Mouse (Mus musculus): ENCODE measurements around the gene Vtcn1. TPM values are rescaled to one million over a fixed set of nuclear protein-coding genes. Genes with fewer than 3 reads are reported as not detected.

Gene Vtcn1
- polyA plus RNA-seq, 1 experiment from 2014 or later, result not detected

DNA sequence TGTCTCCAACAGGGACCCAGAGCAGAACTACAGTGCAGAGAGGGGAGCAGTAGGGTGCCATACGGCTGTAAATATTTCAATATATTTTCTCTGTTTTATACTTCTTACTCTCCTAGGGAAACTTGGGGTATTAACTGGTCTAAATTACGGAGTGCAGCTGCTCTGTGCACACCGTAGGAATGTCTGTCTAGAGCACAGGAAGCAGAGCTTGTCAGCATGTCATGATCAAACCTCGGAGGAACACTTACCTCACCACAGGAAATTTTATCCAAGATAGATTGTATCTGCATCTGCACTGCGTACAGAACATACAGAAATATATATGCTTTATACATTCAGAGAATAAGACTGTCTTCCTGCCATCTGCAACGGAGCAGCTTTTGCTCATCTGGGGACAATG lies 83.3 kb downstream of the Vtcn1 start:
- WGBS, result 75% methylated on average over 6 of the region's 6 CpGs
- no peaks in the 10 kb centered on the region for H3K4me1 ChIP-seq
- no peak overlapping the region for H3K9ac ChIP-seq (replicated peaks)
- no peaks in the 10 kb centered on the region for H3K27me3 ChIP-seq
- H3K4me2 ChIP-seq (replicated peaks), result no peak overlapping the region
- no peak overlapping the region for H3K27ac ChIP-seq (replicated peaks)
- no peaks in the 10 kb centered on the region for H3K36me3 ChIP-seq
- no peak overlapping the region for H3K4me3 ChIP-seq
- H3K9me3 ChIP-seq, result no peaks in the 10 kb centered on the region
- no peak for ATAC-seq (replicated peaks)

DNA sequence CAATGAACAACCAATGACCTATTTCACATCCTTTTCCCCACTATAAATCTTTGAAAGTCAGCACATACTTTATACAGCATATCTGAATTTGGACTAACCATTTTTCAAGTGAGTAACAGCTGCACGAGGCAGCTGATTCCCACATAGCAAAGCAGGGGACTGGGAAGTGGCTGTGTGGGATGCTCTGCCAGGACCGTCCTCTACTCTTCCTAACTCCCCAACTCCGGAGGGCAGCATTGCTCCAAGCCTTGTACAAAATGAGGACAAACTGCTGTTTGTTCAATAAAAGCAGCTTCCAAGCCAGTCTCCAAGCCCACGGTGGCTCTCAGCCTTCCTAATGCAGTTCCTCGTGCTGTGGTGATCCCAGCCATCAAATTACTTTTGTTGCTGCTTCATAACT lies 85.4 kb downstream of the Vtcn1 start:
- no peaks in the 10 kb centered on the region for H3K4me1 ChIP-seq
- WGBS, result 66% methylated on average over 5 of the region's 5 CpGs
- no peaks in the 10 kb centered on the region for H3K27me3 ChIP-seq
- no peak overlapping the region for H3K4me2 ChIP-seq (replicated peaks)
- H3K9me3 ChIP-seq, result no peaks in the 10 kb centered on the region
- no peak overlapping the region for H3K4me3 ChIP-seq
- ATAC-seq (replicated peaks), result no peak
- no peaks in the 10 kb centered on the region for H3K36me3 ChIP-seq
- no peak overlapping the region for H3K27ac ChIP-seq (replicated peaks)
- H3K9ac ChIP-seq (replicated peaks), result no peak overlapping the region

DNA sequence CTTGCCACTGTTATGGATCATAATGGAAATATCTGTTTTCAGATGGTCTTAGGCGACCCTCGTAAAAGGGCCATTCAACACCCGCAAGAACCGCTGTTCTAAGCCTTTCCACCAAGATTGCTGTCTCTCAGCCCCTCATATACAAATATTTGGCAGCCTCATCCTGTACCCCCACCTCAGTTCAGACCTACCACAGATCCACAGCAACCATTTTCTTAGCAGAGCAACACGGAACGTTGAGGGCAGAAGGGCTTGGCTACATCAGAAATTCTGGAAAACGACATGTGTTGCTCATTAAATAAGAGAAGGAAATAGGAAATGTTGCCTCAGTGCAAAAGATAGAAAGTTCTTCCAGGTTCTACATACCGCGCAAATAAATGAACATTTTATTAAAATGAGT lies 85.8 kb downstream of the Vtcn1 start:
- no peak overlapping the region for H3K9ac ChIP-seq (replicated peaks)

DNA sequence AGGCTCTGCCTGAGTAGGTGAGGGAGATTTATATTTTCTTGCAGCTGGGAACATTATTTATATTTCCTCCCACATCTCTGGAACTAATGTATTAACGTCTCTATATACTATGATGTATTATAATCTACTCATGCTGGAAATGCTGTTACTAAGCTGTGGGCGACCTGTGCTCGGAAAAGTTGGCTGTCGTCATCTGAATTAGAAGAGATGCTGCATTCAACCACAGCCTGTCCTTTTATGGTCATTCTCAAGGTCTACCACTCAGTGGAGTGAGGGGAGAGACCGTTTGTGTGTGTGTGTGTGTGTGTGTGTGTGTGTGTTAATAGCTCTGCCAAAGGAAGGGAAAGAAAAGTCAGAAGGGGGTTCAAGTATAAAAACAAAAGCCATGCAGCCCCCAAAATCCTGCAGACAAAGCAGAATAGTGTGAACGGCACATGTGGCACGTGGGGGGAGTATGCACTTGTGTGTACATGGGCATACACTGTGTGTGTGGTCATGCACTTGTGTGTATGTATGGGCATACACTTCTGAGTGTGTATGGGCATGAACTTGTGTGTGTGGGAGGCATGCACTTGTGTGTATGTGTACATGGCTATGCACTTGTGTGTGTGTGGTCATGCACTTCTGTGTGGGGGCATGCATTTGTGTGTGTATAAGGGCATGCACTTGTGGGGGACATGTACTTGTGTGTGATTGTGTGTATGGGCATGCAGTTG lies 86.4 kb downstream of the Vtcn1 start:
- H3K27me3 ChIP-seq, result no peaks in the 10 kb centered on the region
- H3K4me1 ChIP-seq, result no peaks in the 10 kb centered on the region
- H3K27ac ChIP-seq (replicated peaks), result no peak overlapping the region
- H3K9me3 ChIP-seq, result no peaks in the 10 kb centered on the region
- no peaks in the 10 kb centered on the region for H3K36me3 ChIP-seq
- no peak overlapping the region for H3K9ac ChIP-seq (replicated peaks)
- ATAC-seq (replicated peaks), result no peak
- 72% methylated on average over 7 of the region's 7 CpGs for WGBS
- no peak overlapping the region for H3K4me2 ChIP-seq (replicated peaks)
- H3K4me3 ChIP-seq, result no peak overlapping the region

More for the DNA sequence above, 85.8 kb downstream of the Vtcn1 start:
- 80% methylated on average over 9 of the region's 9 CpGs for WGBS
- H3K9me3 ChIP-seq, result no peaks in the 10 kb centered on the region
- ATAC-seq (replicated peaks), result no peak
- H3K27ac ChIP-seq (replicated peaks), result no peak overlapping the region
- no peak overlapping the region for H3K4me2 ChIP-seq (replicated peaks)
- no peak overlapping the region for H3K4me3 ChIP-seq
- H3K27me3 ChIP-seq, result no peaks in the 10 kb centered on the region
- no peaks in the 10 kb centered on the region for H3K4me1 ChIP-seq
- no peaks in the 10 kb centered on the region for H3K36me3 ChIP-seq

DNA sequence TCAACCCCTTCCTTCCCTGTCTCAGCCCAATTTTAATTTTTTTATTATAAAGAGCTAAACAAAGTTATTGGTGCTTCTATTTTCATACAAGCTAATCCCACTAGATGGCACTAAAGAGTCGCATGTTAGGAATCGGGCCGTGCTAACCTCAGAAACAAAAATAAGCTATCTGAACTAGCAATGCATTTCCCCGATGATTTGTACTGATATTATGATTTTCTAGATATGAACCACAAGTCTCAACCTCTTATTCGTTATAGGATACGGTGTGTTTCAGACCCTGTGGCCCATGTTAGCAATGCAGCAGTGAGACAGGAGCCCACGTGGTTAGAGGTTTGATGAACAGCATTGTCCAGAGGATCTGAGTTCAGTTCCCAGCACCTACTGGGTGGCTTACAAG lies 91.6 kb downstream of the Vtcn1 start:
- H3K27me3 ChIP-seq, result no peaks in the 10 kb centered on the region
- H3K9ac ChIP-seq (replicated peaks), result no peak overlapping the region
- no peak overlapping the region for H3K27ac ChIP-seq (replicated peaks)
- ATAC-seq (replicated peaks), result no peak
- peaks cover 6% of the 10 kb centered on the region for H3K4me1 ChIP-seq
- H3K4me3 ChIP-seq, result no peak overlapping the region
- no peak overlapping the region for H3K4me2 ChIP-seq (replicated peaks)
- 18% methylated on average over 7 of the region's 7 CpGs for whole genome bisulfite sequencing
- no peaks in the 10 kb centered on the region for H3K9me3 ChIP-seq
- no peaks in the 10 kb centered on the region for H3K36me3 ChIP-seq

DNA sequence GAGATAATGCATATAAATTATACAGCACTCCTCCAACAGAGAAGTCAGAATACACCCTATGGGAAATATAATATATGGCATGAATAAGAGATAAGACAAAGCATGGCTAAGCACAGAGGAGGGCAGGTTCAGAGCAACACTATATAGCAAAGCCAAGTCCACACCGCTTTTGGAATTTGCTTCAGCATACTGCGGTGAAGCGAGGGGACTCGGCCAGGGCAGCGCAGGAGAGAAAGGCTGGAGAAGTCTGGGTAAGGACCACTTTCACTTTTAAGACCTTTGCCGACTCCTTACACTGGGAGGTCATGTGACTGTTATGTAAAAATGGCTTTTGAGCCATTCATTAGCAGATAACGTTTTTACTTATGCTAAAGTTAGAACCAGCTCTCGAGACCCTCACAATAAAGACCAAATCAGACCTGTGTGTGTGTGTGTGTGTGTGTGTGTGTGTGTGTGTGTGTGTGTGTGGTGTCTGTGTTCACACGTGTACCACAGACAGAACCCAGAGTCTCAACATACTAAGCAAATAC lies 95.4 kb downstream of the Vtcn1 start:
- Histone ChIP-seq H3K27me3 (no peaks in the 10 kb centered on the region), H3K4me2 (replicated peaks) (no peak overlapping the region), H3K27ac (replicated peaks) (no peak overlapping the region), H3K36me3 (no peaks in the 10 kb centered on the region), H3K9me3 (no peaks in the 10 kb centered on the region), H3K4me3 (no peak overlapping the region), H3K4me1 (peaks cover 35% of the 10 kb centered on the region), H3K9ac (replicated peaks) (no peak overlapping the region)
- no peak for ATAC-seq (replicated peaks)
- 86% methylated on average over 9 of the region's 9 CpGs for WGBS

DNA sequence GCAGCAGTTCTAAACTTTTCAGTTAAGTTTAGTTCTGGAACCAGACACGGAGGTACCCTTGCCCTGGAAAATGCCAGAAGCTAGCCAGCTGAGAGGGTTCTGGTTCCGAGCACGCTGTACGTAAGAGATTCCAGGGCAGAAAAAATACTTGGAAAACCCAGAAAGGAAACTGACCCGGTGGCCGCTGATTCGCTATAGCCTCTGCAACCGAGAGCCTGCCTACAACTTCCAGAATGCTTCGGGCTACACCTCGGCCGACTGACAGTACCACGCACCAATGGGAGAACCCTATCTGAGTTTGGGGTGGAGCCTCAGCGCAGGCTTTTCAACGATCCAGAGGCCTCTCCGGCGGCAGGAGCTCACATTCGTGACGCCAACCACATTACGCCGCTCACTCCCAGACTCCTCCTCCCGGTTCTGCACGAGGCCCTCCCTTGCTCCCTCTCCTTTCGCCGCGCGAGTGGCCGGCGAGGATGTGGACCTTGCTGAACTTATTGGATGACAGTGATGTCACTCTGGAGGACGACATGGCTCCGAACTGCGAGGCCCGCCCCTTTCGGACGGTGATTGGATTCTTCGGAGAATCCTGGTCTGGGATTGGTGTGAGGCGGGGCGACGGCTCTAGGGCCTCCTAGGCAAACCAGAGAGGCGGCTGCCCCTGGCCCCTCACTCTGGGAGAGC lies 96.7 kb downstream of the Vtcn1 start, which contains the start of gene Trim45:
Gene Trim45 (plus strand): TSS at position 378 of the 681 bp plus-strand sequence.
- peak within 1 kb of the TSS; percentile 77 for H3K27ac ChIP-seq (replicated peaks)
- ATAC-seq (replicated peaks), result peak; percentile 99
- WGBS, result under 1% methylated on average over 39 of the region's 39 CpGs

DNA sequence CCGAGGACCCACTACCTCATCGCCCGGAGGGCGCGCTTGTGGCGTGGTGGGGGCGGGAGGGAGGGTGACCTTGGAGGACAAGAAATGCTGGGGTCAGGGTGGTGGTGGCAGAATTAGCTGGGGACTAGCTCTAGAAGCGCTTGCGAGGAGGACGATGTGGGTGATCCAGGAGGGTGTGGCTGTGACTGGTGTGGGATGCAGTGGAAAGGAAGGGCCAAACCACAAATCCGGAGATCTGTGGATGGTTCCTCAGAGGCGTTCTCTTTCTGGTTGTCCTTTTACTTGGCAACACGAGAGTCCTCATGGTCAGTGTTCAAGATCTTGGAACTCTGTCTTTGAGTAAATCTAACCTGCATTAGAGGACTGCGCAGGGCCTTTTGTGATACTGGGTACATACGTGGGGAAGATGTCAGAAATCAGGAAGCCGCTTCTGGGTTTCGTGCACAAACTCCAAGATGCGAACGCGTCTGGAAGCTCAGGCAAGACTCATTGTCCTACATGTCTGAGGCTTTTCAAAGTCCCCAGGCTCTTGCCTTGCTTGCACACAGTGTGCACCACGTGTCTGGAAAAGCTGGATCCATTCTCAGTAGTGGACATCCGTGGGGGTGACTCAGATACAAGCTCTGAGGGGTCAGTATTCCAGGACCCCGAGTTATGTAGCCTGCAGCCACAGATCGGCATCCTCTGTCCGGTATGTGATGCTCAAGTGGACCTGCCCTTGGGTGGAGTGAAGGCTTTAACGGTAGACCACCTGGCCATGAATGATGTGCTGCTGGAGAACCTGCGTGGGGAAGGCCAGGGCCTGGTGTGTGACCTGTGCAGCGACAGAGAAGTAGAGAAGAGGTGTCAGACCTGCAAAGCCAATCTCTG lies 97.5 kb downstream of the Vtcn1 start:
- Histone ChIP-seq H3K36me3 (no peaks in the 10 kb centered on the region), H3K4me2 (replicated peaks) (peak overlapping the region; percentile 61), H3K27me3 (no peaks in the 10 kb centered on the region), H3K27ac (replicated peaks) (peak overlapping the region; percentile 77), H3K4me1 (peaks cover 42% of the 10 kb centered on the region), H3K9ac (replicated peaks) (peak overlapping the region; percentile 73), H3K9me3 (no peaks in the 10 kb centered on the region), H3K4me3 (peak overlapping the region; percentile 57)
- WGBS, result 36% methylated on average over 28 of the region's 28 CpGs
- peak; percentile 62 for ATAC-seq (replicated peaks)

More for the DNA sequence above, 96.7 kb downstream of the Vtcn1 start, which contains the start of gene Trim45:
- Histone ChIP-seq H3K4me1 (peaks cover 41% of the 10 kb centered on the region), H3K27me3 (no peaks in the 10 kb centered on the region), H3K4me3 (peak within 1 kb of the TSS; percentile 57), H3K9me3 (no peaks in the 10 kb centered on the region), H3K4me2 (replicated peaks) (peak within 1 kb of the TSS; percentile 61), H3K9ac (replicated peaks) (peak within 1 kb of the TSS; percentile 73), H3K36me3 (no peaks in the 10 kb centered on the region)

DNA sequence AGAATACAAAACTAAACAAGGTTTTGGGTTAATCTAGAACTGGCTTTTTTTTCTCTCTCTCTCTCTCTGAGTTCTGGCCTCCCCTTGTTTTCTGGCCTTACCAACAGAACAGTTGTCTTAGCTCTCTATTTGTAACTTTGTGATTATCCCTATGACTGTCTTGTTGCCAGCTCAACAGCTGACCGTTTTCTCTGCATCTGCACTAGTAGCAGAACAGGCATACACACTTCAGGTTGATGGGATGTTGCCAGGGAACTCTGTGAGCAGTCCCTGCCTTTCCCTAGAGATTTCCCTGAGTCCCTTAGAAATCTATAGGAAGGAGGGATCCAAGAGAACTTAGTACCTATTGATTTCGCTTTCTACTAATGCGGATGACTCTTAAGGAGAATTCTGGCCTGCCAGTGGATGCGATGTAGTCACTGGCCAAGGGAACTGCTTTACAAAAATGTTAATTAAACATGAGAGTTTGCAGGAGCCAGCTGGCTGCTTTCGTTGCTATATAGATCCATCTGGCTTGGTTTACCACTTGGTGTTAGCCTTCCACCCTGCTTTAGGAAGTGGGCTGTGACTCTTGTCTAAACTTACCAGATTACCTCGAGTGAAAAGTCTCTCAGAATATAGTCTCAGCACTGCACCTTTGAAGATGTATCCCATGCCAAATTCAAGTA lies 98.9 kb downstream of the Vtcn1 start:
- 58% methylated on average over 6 of the region's 6 CpGs for WGBS
- Histone ChIP-seq H3K4me3 (no peak overlapping the region), H3K9ac (replicated peaks) (no peak overlapping the region), H3K4me1 (peaks cover 42% of the 10 kb centered on the region), H3K4me2 (replicated peaks) (no peak overlapping the region), H3K27me3 (no peaks in the 10 kb centered on the region), H3K27ac (replicated peaks) (peak overlapping the region; percentile 45), H3K36me3 (peaks cover 8% of the 10 kb centered on the region; the same call in 1 of the 2 replicates), H3K9me3 (no peaks in the 10 kb centered on the region)
- ATAC-seq (replicated peaks), result no peak

DNA sequence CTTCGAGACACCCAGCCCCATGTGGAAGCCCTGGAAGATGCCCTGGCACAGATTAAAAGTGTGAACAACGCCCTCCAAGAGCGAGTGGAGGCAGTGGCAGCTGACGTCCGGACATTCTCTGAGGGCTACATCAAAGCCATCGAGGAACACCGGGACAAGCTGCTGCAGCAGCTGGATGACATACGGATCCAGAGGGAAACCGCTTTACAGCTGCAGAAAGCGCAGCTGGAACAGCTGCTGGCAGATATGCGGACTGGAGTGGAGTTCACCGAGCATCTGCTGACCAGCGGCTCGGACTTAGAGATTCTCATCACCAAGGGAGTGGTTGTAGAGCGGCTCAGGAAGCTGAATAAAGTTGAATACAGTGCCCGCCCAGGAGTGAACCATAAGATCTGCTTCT lies 99.9 kb downstream of the Vtcn1 start:
- no peak for ATAC-seq (replicated peaks)
- Histone ChIP-seq H3K27ac (replicated peaks) (no peak overlapping the region), H3K27me3 (no peaks in the 10 kb centered on the region), H3K9ac (replicated peaks) (no peak overlapping the region), H3K9me3 (no peaks in the 10 kb centered on the region), H3K36me3 (peaks cover 11% of the 10 kb centered on the region; the same call in 1 of the 2 replicates), H3K4me1 (peaks cover 42% of the 10 kb centered on the region), H3K4me3 (no peak overlapping the region), H3K4me2 (replicated peaks) (no peak overlapping the region)
- 84% methylated on average over 16 of the region's 16 CpGs for whole genome bisulfite sequencing

DNA sequence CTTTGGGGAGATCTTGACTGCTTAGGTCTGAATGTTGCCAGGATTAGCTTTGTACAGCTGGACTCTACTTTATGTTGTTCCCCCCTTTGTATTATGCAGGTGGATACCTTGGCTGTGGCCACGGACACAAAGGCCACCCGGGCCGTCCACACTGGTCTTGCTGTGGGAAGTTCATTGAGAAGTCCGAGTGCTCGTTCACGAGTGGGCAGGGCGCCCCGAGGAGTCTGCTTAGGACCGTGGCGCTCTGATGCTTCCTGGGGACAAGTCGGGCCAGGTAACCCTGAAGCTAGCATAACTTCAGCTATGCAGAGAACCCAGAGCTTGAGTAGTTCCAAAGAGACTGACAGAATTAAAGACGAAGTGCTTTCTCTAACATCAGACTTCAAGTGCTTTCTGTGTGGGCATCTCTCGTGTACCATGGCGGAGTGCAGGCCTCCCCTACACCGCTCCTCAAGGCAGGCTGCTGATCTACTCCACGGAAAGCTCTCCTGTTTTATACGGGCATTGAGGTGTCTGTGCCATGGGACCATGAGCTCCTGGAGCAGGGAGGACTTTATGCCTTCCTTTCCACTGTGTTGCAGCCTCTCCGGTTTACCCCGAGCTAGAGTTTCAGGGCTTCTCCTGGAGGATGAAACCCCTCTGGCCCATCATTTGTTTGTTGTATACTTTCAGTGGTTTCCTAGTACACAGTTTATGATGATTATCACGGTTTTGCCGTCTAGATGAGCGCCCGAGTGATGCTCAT lies 106.2 kb downstream of the Vtcn1 start:
- no peak for ATAC-seq (replicated peaks)
- H3K4me1 ChIP-seq, result peaks cover 5% of the 10 kb centered on the region
- no peak overlapping the region for H3K27ac ChIP-seq (replicated peaks)
- no peak overlapping the region for H3K9ac ChIP-seq (replicated peaks)
- H3K36me3 ChIP-seq, result peaks cover 36% of the 10 kb centered on the region; the same call in 1 of the 2 replicates
- no peaks in the 10 kb centered on the region for H3K9me3 ChIP-seq
- H3K27me3 ChIP-seq, result no peaks in the 10 kb centered on the region
- H3K4me2 ChIP-seq (replicated peaks), result no peak overlapping the region
- H3K4me3 ChIP-seq, result no peak overlapping the region
- WGBS, result 95% methylated on average over 23 of the region's 23 CpGs
